Mouse (Mus musculus): ENCODE measurements around the gene Dld. TPM values are rescaled to one million over a fixed set of nuclear protein-coding genes. Genes with fewer than 3 reads are reported as not detected.

The Dld gene
- polyA plus RNA-seq, 1 experiment: 60.9 TPM

- no peak overlapping the region for H3K4me2 ChIP-seq (ENCODE audit: low read depth)
- H3K4me3 ChIP-seq: no peak overlapping the region
- no peaks in the 10 kb centered on the region for H3K27me3 ChIP-seq (ENCODE audit: control insufficient read depth, insufficient read depth, insufficient read length)
- no peaks in the 10 kb centered on the region for H3K79me2 ChIP-seq (ENCODE audit: control insufficient read depth, insufficient read depth)
- no peak overlapping the region for H3ac ChIP-seq (ENCODE audit: control insufficient read depth, insufficient read length)
- H3K36me3 ChIP-seq (ENCODE audit: control insufficient read depth, insufficient read depth): peaks cover 41% of the 10 kb centered on the region
- no peak for TF ChIP-seq CEBPB (IDR thresholded peaks at IDR 0.05; ENCODE audit: insufficient read depth, poor library complexity, severe bottlenecking)
- TF ChIP-seq TCF3 (IDR thresholded peaks at IDR 0.05; ENCODE audit: insufficient read length, low read depth): no peak
- TF ChIP-seq POLR2AphosphoS2 (IDR thresholded peaks at IDR 0.05; ENCODE audit: insufficient read length, low read depth): no peak
- no peak for TF ChIP-seq MYOD1 (IDR thresholded peaks at IDR 0.05; ENCODE audit: control insufficient read depth in 1 of 3, insufficient read length in 2 of 3, low read depth in 2 of 3)
- TF ChIP-seq POLR2A (IDR thresholded peaks at IDR 0.05; ENCODE audit: insufficient read length, low read depth): no peak
- TF ChIP-seq REST (IDR thresholded peaks at IDR 0.05; ENCODE audit: insufficient read depth, insufficient read length): no peak
- no peak for TF ChIP-seq MYOG (IDR thresholded peaks at IDR 0.05; ENCODE audit: control insufficient read depth in 1 of 3, insufficient read depth in 1 of 3, insufficient read length in 2 of 3, low read depth in 2 of 3)
- no peak for TF ChIP-seq USF1 (IDR thresholded peaks at IDR 0.05; ENCODE audit: low read depth)
- no peak for TF ChIP-seq MAX (IDR thresholded peaks at IDR 0.05; ENCODE audit: low read depth)
- TF ChIP-seq SRF (IDR thresholded peaks at IDR 0.05; ENCODE audit: control insufficient read depth, insufficient read length, low read depth): no peak
- no peak for TF ChIP-seq TCF12 (IDR thresholded peaks at IDR 0.05; ENCODE audit: insufficient read depth, poor library complexity, severe bottlenecking)
- no peak for TF ChIP-seq E2F4 (IDR thresholded peaks at IDR 0.05; ENCODE audit: insufficient read depth)
Observed at GRCm38 (mm10) chr12:31283617-31284136, 67.6 kb downstream of the Dld start.

- Histone ChIP-seq H3K4me2 (ENCODE audit: low read depth) (no peak overlapping the region), H3K79me2 (ENCODE audit: control insufficient read depth, insufficient read depth) (no peaks in the 10 kb centered on the region), H3K36me3 (ENCODE audit: control insufficient read depth, insufficient read depth) (peaks cover 36% of the 10 kb centered on the region), H3ac (ENCODE audit: control insufficient read depth, insufficient read length) (no peak overlapping the region), H3K4me3 (no peak overlapping the region), H3K27me3 (ENCODE audit: control insufficient read depth, insufficient read depth, insufficient read length) (no peaks in the 10 kb centered on the region)
- TF ChIP-seq MAX (IDR thresholded peaks at IDR 0.05; ENCODE audit: low read depth): no peak
- TF ChIP-seq POLR2AphosphoS2 (IDR thresholded peaks at IDR 0.05; ENCODE audit: insufficient read length, low read depth): no peak
- no peak for TF ChIP-seq MYOD1 (IDR thresholded peaks at IDR 0.05; ENCODE audit: control insufficient read depth in 1 of 3, insufficient read length in 2 of 3, low read depth in 2 of 3)
- TF ChIP-seq REST (IDR thresholded peaks at IDR 0.05; ENCODE audit: insufficient read depth, insufficient read length): no peak
- TF ChIP-seq E2F4 (IDR thresholded peaks at IDR 0.05; ENCODE audit: insufficient read depth): no peak
- TF ChIP-seq SRF (IDR thresholded peaks at IDR 0.05; ENCODE audit: control insufficient read depth, insufficient read length, low read depth): no peak
- TF ChIP-seq TCF12 (IDR thresholded peaks at IDR 0.05; ENCODE audit: insufficient read depth, poor library complexity, severe bottlenecking): no peak
- no peak for TF ChIP-seq CEBPB (IDR thresholded peaks at IDR 0.05; ENCODE audit: insufficient read depth, poor library complexity, severe bottlenecking)
- no peak for TF ChIP-seq POLR2A (IDR thresholded peaks at IDR 0.05; ENCODE audit: insufficient read length, low read depth)
- TF ChIP-seq MYOG (IDR thresholded peaks at IDR 0.05; ENCODE audit: control insufficient read depth in 1 of 3, insufficient read depth in 1 of 3, insufficient read length in 2 of 3, low read depth in 2 of 3): no peak
- TF ChIP-seq USF1 (IDR thresholded peaks at IDR 0.05; ENCODE audit: low read depth): no peak
Observed at GRCm38 (mm10) chr12:31283131-31283530, 68.1 kb downstream of the Dld start.

DNA sequence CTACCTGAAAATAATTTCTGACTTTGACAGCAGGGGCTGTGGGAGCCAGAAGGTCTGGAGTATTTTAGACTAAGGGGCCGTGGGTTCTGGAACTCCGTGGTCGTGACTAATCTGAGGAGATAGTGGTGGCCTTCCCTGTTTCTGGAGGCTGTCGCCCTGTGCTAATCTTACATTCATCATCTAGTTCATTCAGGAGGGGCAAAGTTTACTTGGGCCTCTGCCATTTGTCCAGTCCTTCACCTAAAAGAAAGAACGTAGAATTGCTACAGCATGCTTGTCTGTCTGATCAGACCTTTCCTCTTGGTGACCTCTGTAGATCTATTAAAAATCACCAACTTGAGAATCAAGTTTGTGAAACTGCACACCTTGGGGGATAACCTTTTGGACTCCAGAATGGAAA is 69.0 kb downstream of the Dld start:
- no peak overlapping the region for H3K4me2 ChIP-seq (ENCODE audit: low read depth)
- no peak overlapping the region for H3K4me3 ChIP-seq
- H3K79me2 ChIP-seq (ENCODE audit: control insufficient read depth, insufficient read depth): no peaks in the 10 kb centered on the region
- TF ChIP-seq TCF3 (IDR thresholded peaks at IDR 0.05; ENCODE audit: insufficient read length, low read depth) (no peak), CEBPB (IDR thresholded peaks at IDR 0.05; ENCODE audit: insufficient read depth, poor library complexity, severe bottlenecking) (no peak), TCF12 (IDR thresholded peaks at IDR 0.05; ENCODE audit: insufficient read depth, poor library complexity, severe bottlenecking) (no peak), E2F4 (IDR thresholded peaks at IDR 0.05; ENCODE audit: insufficient read depth) (no peak), POLR2AphosphoS2 (IDR thresholded peaks at IDR 0.05; ENCODE audit: insufficient read length, low read depth) (no peak), MYOG (IDR thresholded peaks at IDR 0.05; ENCODE audit: control insufficient read depth in 1 of 3, insufficient read depth in 1 of 3, insufficient read length in 2 of 3, low read depth in 2 of 3) (no peak), REST (IDR thresholded peaks at IDR 0.05; ENCODE audit: insufficient read depth, insufficient read length) (no peak), SRF (IDR thresholded peaks at IDR 0.05; ENCODE audit: control insufficient read depth, insufficient read length, low read depth) (no peak), MAX (IDR thresholded peaks at IDR 0.05; ENCODE audit: low read depth) (no peak), POLR2A (IDR thresholded peaks at IDR 0.05; ENCODE audit: insufficient read length, low read depth) (no peak), MYOD1 (IDR thresholded peaks at IDR 0.05; ENCODE audit: control insufficient read depth in 1 of 3, insufficient read length in 2 of 3, low read depth in 2 of 3) (no peak), USF1 (IDR thresholded peaks at IDR 0.05; ENCODE audit: low read depth) (no peak)
- peaks cover 30% of the 10 kb centered on the region for H3K36me3 ChIP-seq (ENCODE audit: control insufficient read depth, insufficient read depth)
- H3K27me3 ChIP-seq (ENCODE audit: control insufficient read depth, insufficient read depth, insufficient read length): no peaks in the 10 kb centered on the region
- H3ac ChIP-seq (ENCODE audit: control insufficient read depth, insufficient read length): no peak overlapping the region

Other genes with a start within 250 kb of the Dld start
- gene Gm6993, start 110.7 kb downstream of the Dld start, polyA plus RNA-seq (2012; fragmentation: generic; extraction: Trizol): not detected
- gene Lamb1, start 86.2 kb downstream of the Dld start, polyA plus RNA-seq (2012; fragmentation: generic; extraction: Trizol): 69.4 TPM
- gene Slc26a3, start 39.4 kb upstream of the Dld start, polyA plus RNA-seq (2012; fragmentation: generic; extraction: Trizol): not detected
- 8.6 TPM for gene Cbll1, start 148.2 kb upstream of the Dld start, polyA plus RNA-seq (2012; fragmentation: generic; extraction: Trizol)
- gene Slc26a4, start 208.5 kb upstream of the Dld start, polyA plus RNA-seq (2012; fragmentation: generic; extraction: Trizol): 0.12 TPM

Measured in myocyte (in vitro differentiated cells).